Mouse (Mus musculus): ENCODE results near the gene Gm17535.
"Not testable (repeated sequence)": the region's sequence is repeated elsewhere in the genome, so short reads cannot be mapped to it uniquely, and the experiment has no call there.

Gm17535 gene

GRCm38 (mm10) chr9:3034299-3034698 is at the start of gene Gm17535:
Gene Gm17535 (plus strand): TSS chr9:3034599.
- not testable (repeated sequence) for DNase-seq (ENCODE audit: low read depth, low spot score)

- peak; percentile 46 for DNase-seq (ENCODE audit: low read depth, low spot score)
Observed at GRCm38 (mm10) chr9:3000445-3000972, 33.9 kb upstream of the Gm17535 start, which contains the start of gene Gm10722. Gene Gm10722 (plus strand): TSS chr9:3000922.

GRCm38 (mm10) chr9:3001006-3001405 is 33.4 kb upstream of the Gm17535 start:
- not testable (repeated sequence) for DNase-seq (ENCODE audit: low read depth, low spot score)

GRCm38 (mm10) chr9:3001948-3002659 is 32.3 kb upstream of the Gm17535 start:
- peak; percentile 6 for DNase-seq (ENCODE audit: low read depth, low spot score)

- not testable (repeated sequence) for DNase-seq (ENCODE audit: low read depth, low spot score)
Observed at GRCm38 (mm10) chr9:3002794-3003396, 31.5 kb upstream of the Gm17535 start, which contains the start of gene Gm11168. Gene Gm11168 (plus strand): TSS chr9:3003346.

GRCm38 (mm10) chr9:3006179-3006578 is 28.2 kb upstream of the Gm17535 start:
- DNase-seq (ENCODE audit: low read depth, low spot score) = not testable (repeated sequence)

- not testable (repeated sequence) for DNase-seq (ENCODE audit: low read depth, low spot score)
Observed at GRCm38 (mm10) chr9:3006636-3007035, 27.8 kb upstream of the Gm17535 start.

- DNase-seq (ENCODE audit: low read depth, low spot score) = peak; percentile 9
Observed at GRCm38 (mm10) chr9:3007272-3007671, 27.1 kb upstream of the Gm17535 start.

GRCm38 (mm10) chr9:3009331-3009730 is 25.1 kb upstream of the Gm17535 start:
- DNase-seq (ENCODE audit: low read depth, low spot score) = not testable (repeated sequence)

- not testable (repeated sequence) for DNase-seq (ENCODE audit: low read depth, low spot score)
Observed at GRCm38 (mm10) chr9:3012054-3012621, 22.3 kb upstream of the Gm17535 start.

- not testable (repeated sequence) for DNase-seq (ENCODE audit: low read depth, low spot score)
Observed at GRCm38 (mm10) chr9:3012733-3013279, 21.6 kb upstream of the Gm17535 start, which contains the start of gene Gm10721. Gene Gm10721 (plus strand): TSS chr9:3013140.

GRCm38 (mm10) chr9:3015354-3015753 is 19.0 kb upstream of the Gm17535 start, which contains the start of gene Gm10720:
Gene Gm10720 (plus strand): TSS chr9:3015654.
- DNase-seq (ENCODE audit: low read depth, low spot score) = not testable (repeated sequence)

GRCm38 (mm10) chr9:3015896-3016295 is 18.5 kb upstream of the Gm17535 start:
- not testable (repeated sequence) for DNase-seq (ENCODE audit: low read depth, low spot score)

- DNase-seq (ENCODE audit: low read depth, low spot score) = not testable (repeated sequence)
Observed at GRCm38 (mm10) chr9:3017108-3017507, 17.3 kb upstream of the Gm17535 start, which contains the start of gene Gm10719. Gene Gm10719 (plus strand): TSS chr9:3017408.

- DNase-seq (ENCODE audit: low read depth, low spot score) = not testable (repeated sequence)
Observed at GRCm38 (mm10) chr9:3018944-3019343, 15.5 kb upstream of the Gm17535 start.

- DNase-seq (ENCODE audit: low read depth, low spot score) = not testable (repeated sequence)
Observed at GRCm38 (mm10) chr9:3019835-3020727, 14.3 kb upstream of the Gm17535 start.

GRCm38 (mm10) chr9:3022316-3023008 is 11.9 kb upstream of the Gm17535 start:
- DNase-seq (ENCODE audit: low read depth, low spot score) = peak; percentile 11

- DNase-seq (ENCODE audit: low read depth, low spot score) = not testable (repeated sequence)
Observed at GRCm38 (mm10) chr9:3023312-3023984, 11.0 kb upstream of the Gm17535 start, which contains the start of gene Gm10718. Gene Gm10718 (plus strand): TSS chr9:3023547.

GRCm38 (mm10) chr9:3023985-3024648 is 10.3 kb upstream of the Gm17535 start:
- not testable (repeated sequence) for DNase-seq (ENCODE audit: low read depth, low spot score)
